Mouse (Mus musculus): ENCODE measurements around the gene Npy. TPM values are rescaled to one million over a fixed set of nuclear protein-coding genes. Genes with fewer than 3 reads are reported as not detected.

Gene Npy
- polyA plus RNA-seq (2016; fragmentation: Nextera tagmentation; extraction: Ambion mirVana) = 2.7 and 3.5 TPM in 2 replicates

DNA sequence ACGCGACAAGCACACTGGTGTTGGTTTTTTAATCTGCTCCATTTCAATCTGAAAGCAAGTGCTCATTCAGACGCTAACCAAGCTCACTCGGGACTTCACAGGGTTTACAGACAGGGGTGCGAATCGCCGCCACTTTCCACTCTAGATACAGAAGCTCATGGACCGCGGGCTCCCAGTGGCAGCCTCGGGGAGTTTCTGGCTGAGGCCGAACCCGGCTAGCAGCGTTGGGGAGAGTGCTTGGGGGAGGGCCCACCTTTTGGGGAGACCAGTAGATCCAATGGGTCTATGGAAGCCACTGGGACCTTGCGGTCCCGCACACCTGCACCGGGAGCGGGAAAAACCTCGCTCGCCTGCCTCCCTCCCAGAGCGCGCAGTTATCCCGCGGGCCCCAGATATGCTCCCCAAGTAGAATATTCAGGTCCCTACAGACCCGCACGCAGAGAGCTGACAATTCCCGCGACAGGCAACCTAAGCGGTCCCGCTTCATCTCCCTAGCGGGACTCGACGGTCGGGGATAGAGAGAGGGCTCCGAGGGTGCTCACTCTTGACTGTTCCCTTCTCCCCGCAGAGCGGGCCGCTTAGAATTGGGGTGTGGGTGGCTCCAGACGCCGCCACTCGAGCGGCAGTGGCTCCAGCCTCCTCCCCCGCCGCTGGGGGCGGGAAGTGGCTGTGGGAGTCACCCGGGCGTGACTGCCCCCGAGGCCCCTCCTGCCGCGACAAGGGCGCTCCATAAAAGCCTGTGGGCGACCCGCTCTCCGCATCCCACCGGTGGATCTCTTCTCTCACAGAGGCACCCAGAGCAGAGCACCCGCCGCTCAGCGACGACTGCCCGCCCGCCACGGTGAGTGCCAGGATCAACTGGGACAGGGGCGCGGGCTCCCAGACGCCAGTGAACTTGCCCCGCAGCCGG lies at the start of gene Npy:
Gene Npy (plus strand): TSS at position 750 of the 910 bp plus-strand sequence.
- Histone ChIP-seq H3K4me2 (peak within 1 kb of the TSS; percentile 98), H3K4me3 (peak within 1 kb of the TSS; percentile 60), H3K36me3 (no peaks in the 10 kb centered on the region), H3K9me3 (replicated peaks) (no peaks in the 10 kb centered on the region), H3K9ac (peak within 1 kb of the TSS; percentile 67), H3K27me3 (replicated peaks) (peaks cover 73% of the 10 kb centered on the region), H3K27ac (ENCODE audit: poor library complexity, severe bottlenecking) (no peak within 1 kb of the TSS), H3K4me1 (replicated peaks) (peaks cover 12% of the 10 kb centered on the region)
- ATAC-seq (ENCODE audit: insufficient number of reproducible peaks, low FRiP score) = 0 out of 2 replicates have a peak, but pooled peaks have one; percentile 25
- under 1% methylated on average over 57 of the region's 66 CpGs for WGBS

DNA sequence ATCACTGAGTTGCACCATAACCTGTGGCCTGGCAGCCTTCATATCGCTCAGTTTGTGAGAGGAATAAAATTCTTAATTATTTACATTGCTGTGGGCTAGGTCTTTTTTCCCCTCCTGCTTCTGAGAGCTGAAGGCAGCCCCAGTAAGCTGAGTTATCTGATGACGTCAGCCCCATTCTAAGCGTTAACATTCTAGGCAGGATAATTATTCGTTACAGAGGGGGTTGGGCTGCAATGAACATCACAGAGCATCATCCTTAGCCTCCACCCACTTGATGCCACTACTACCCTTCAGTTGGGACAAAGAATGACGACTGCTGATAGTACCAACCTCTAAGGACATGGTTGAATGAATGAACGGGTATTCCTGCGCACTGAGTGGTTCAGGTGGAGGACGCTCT lies 47.5 kb upstream of the Npy start:
- no peaks in the 10 kb centered on the region for H3K9me3 ChIP-seq (replicated peaks)
- no peak overlapping the region for H3K4me2 ChIP-seq
- no peaks in the 10 kb centered on the region for H3K36me3 ChIP-seq
- no peaks in the 10 kb centered on the region for H3K27me3 ChIP-seq (replicated peaks)
- H3K27ac ChIP-seq (ENCODE audit: poor library complexity, severe bottlenecking) = no peak overlapping the region
- no peak for ATAC-seq (ENCODE audit: insufficient number of reproducible peaks, low FRiP score)
- no peak overlapping the region for H3K4me3 ChIP-seq
- no peak overlapping the region for H3K9ac ChIP-seq
- peaks cover 4% of the 10 kb centered on the region; the same call in 1 of the 2 replicates for H3K4me1 ChIP-seq (replicated peaks)
- 59% methylated on average over 8 of the region's 8 CpGs for WGBS

DNA sequence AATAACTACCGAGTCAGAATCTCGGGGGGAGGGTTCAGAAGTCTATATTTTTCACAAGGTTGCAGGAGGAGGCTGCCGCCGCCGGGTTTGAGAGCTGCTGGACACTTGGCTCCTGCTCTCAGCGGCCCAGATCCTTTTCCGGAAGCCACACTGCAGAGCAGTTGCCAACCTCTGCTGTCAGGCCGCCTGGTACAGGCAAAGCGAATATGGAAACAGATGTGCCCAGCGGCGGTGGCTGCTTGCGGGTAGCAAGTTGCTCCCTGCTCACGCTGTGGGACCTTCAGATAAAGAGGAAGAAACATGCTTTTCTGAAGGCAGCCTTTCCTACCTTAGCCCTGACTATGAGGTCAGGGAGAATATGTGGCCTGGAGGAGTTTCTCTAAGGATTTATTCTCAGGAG lies 44.4 kb upstream of the Npy start:
- Histone ChIP-seq H3K4me2 (no peak overlapping the region), H3K9ac (no peak overlapping the region), H3K4me1 (replicated peaks) (peaks cover 4% of the 10 kb centered on the region; the same call in 1 of the 2 replicates), H3K27me3 (replicated peaks) (no peaks in the 10 kb centered on the region), H3K36me3 (no peaks in the 10 kb centered on the region), H3K4me3 (no peak overlapping the region), H3K9me3 (replicated peaks) (no peaks in the 10 kb centered on the region), H3K27ac (ENCODE audit: poor library complexity, severe bottlenecking) (no peak overlapping the region)
- WGBS = 67% methylated on average over 13 of the region's 13 CpGs
- no peak for ATAC-seq (ENCODE audit: insufficient number of reproducible peaks, low FRiP score)

DNA sequence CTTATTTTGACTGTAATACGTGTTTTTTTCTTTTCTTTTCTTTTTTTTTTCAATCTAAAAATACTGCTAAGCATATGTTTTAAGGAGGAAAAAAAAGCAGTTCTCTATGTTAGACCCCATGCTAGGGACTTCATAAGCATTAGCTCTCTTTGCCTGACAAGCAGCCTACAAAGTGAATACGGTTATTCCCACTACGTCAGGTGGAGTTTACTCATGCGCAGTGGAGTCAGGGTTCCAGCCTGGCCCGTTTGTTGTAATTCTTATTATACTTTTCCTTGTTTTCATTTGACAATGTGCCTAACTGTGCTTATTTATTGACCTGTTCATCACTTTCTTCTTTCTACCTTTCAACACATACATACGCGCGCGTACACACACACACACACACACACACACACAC lies 43.8 kb upstream of the Npy start:
- ATAC-seq (ENCODE audit: insufficient number of reproducible peaks, low FRiP score) = no peak
- H3K4me1 ChIP-seq (replicated peaks) = peaks cover 4% of the 10 kb centered on the region; the same call in 1 of the 2 replicates
- H3K27me3 ChIP-seq (replicated peaks) = no peaks in the 10 kb centered on the region
- no peaks in the 10 kb centered on the region for H3K36me3 ChIP-seq
- no peak overlapping the region for H3K4me3 ChIP-seq
- no peaks in the 10 kb centered on the region for H3K9me3 ChIP-seq (replicated peaks)
- H3K4me2 ChIP-seq = no peak overlapping the region
- WGBS = 86% methylated on average over 9 of the region's 9 CpGs
- no peak overlapping the region for H3K27ac ChIP-seq (ENCODE audit: poor library complexity, severe bottlenecking)
- H3K9ac ChIP-seq = no peak overlapping the region

DNA sequence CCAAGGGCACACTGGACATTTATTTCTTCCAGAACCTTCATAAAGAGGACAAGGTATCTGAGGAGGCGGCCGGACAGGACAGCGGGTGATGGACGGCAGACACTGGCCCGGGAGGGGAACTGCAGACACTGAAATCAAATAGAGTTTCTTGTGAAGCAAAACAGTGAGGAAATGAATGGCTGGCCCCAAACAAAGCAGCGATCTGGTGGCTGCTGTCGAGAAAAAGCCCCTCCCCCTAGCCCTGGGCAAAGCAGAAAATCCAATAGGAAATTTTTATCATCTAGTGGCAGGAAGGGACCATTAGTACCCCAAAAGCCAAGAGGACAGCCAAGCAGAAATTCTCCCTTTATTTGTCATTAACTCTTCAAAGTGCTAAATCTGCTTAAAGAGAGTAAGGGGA lies 42.9 kb upstream of the Npy start:
- Histone ChIP-seq H3K9me3 (replicated peaks) (no peaks in the 10 kb centered on the region), H3K9ac (no peak overlapping the region), H3K27me3 (replicated peaks) (no peaks in the 10 kb centered on the region), H3K4me2 (peak overlapping the region; percentile 24; the same call in 1 of the 2 replicates), H3K27ac (ENCODE audit: poor library complexity, severe bottlenecking) (no peak overlapping the region), H3K4me1 (replicated peaks) (peaks cover 3% of the 10 kb centered on the region; the same call in 1 of the 2 replicates), H3K4me3 (no peak overlapping the region), H3K36me3 (no peaks in the 10 kb centered on the region)
- no peak for ATAC-seq (ENCODE audit: insufficient number of reproducible peaks, low FRiP score)
- 43% methylated on average over 7 of the region's 7 CpGs for WGBS

DNA sequence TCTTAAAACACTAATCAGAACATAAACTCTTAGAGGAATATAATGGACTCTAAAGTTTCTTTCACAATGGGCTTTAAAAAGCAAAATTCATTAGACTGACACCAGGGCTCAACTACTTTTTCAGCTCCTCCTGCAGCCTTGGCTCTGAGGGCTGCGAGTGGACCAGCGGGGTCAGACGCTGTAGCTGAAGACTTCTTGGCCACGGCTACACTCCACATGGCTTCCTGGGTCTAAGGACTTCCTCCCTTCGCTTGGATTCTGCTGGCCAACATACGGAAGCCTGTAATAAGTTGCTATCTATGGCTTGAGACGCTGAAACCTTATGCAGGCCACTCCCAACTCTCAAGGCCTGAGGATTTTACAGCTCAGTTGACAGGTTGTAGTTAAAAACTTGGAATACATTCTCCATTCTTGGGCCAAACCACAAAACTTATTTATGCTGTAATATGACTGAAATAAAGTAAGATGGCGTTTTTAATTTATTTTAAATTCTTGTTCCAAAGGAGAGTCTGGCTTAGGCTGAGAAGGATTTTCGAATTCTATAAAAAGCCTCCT lies 41.6 kb upstream of the Npy start:
- H3K36me3 ChIP-seq = no peaks in the 10 kb centered on the region
- no peaks in the 10 kb centered on the region for H3K9me3 ChIP-seq (replicated peaks)
- no peak for ATAC-seq (ENCODE audit: insufficient number of reproducible peaks, low FRiP score)

DNA sequence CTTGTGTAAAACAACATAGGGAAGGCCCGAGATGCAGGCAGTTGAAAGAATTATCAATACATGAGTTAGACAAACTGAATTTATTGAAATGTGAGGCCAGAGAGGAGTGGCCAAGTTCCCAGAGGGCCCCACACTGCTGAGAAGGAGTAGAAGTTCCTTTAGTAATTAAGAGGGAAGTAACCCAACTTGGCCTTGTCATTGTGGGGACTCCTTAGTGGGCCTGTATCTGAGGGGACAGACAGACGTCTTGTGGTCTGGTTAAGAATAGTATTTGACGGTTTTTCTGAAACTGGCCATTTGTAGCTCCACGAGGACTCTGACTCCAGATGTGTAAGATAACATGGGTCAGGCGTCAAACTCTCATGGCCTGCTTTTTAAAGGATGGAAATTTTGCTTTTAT lies 40.7 kb upstream of the Npy start:
- Histone ChIP-seq H3K4me2 (no peak overlapping the region), H3K9ac (no peak overlapping the region), H3K4me1 (replicated peaks) (no peaks in the 10 kb centered on the region), H3K27ac (ENCODE audit: poor library complexity, severe bottlenecking) (no peak overlapping the region), H3K27me3 (replicated peaks) (no peaks in the 10 kb centered on the region), H3K4me3 (no peak overlapping the region), H3K9me3 (replicated peaks) (no peaks in the 10 kb centered on the region), H3K36me3 (no peaks in the 10 kb centered on the region)
- WGBS = 66% methylated on average over 5 of the region's 5 CpGs
- no peak for ATAC-seq (ENCODE audit: insufficient number of reproducible peaks, low FRiP score)

More for the DNA sequence above, 41.6 kb upstream of the Npy start:
- Histone ChIP-seq H3K4me2 (no peak overlapping the region), H3K27ac (ENCODE audit: poor library complexity, severe bottlenecking) (no peak overlapping the region), H3K4me1 (replicated peaks) (no peaks in the 10 kb centered on the region), H3K27me3 (replicated peaks) (no peaks in the 10 kb centered on the region), H3K9ac (no peak overlapping the region), H3K4me3 (no peak overlapping the region)
- WGBS = 82% methylated on average over 9 of the region's 9 CpGs

DNA sequence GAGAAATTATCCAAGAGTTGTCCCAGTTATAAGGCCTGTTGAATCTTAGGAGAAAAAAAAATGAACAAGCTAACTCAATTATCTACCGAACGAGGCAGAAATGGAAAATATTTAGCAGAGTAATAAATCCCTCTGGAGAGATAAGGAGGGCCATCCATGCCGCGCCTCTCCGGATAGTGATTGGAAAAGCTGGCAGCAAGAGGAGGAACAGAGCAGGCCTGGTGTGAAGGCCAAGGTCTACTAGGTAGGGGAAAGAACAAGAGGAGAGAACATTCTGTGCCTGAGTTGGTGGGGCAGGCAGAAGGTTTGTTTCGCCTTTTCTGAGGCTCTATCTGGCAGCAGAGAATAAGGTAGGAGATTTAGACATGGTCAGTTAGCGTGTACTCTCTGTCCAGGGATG lies 39.8 kb upstream of the Npy start:
- H3K4me3 ChIP-seq = no peak overlapping the region
- no peaks in the 10 kb centered on the region for H3K27me3 ChIP-seq (replicated peaks)
- WGBS = 85% methylated on average over 7 of the region's 7 CpGs
- no peaks in the 10 kb centered on the region for H3K36me3 ChIP-seq
- no peak overlapping the region for H3K27ac ChIP-seq (ENCODE audit: poor library complexity, severe bottlenecking)
- no peak for ATAC-seq (ENCODE audit: insufficient number of reproducible peaks, low FRiP score)
- H3K4me2 ChIP-seq = no peak overlapping the region
- no peaks in the 10 kb centered on the region for H3K9me3 ChIP-seq (replicated peaks)
- H3K4me1 ChIP-seq (replicated peaks) = no peaks in the 10 kb centered on the region
- H3K9ac ChIP-seq = no peak overlapping the region

DNA sequence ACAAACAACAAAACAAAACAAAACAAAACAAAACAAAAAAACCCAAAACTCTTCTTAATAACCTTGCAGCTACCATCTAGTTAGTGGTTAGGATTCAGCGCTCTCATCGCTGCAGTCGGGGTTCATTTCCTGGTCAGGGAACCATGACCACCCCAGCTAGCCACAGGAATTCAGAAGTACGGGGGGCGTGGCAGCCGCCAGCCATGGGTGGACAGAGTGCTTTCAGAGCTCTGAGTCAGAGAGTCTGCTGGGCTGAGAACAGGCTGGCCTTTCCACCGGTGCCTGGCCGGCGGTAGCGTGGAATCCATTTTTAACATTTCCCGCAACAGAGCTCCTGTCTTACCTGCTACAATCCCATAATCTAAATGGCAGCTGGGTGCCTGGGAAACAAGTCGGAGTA lies 30.0 kb upstream of the Npy start:
- Histone ChIP-seq H3K4me3 (no peak overlapping the region), H3K9ac (no peak overlapping the region), H3K27me3 (replicated peaks) (no peaks in the 10 kb centered on the region), H3K4me2 (no peak overlapping the region), H3K4me1 (replicated peaks) (0 out of 2 replicates have a peak, but pooled peaks cover 3% of the 10 kb centered on the region), H3K36me3 (no peaks in the 10 kb centered on the region), H3K9me3 (replicated peaks) (no peaks in the 10 kb centered on the region), H3K27ac (ENCODE audit: poor library complexity, severe bottlenecking) (no peak overlapping the region)
- WGBS = 77% methylated on average over 12 of the region's 12 CpGs
- no peak for ATAC-seq (ENCODE audit: insufficient number of reproducible peaks, low FRiP score)

DNA sequence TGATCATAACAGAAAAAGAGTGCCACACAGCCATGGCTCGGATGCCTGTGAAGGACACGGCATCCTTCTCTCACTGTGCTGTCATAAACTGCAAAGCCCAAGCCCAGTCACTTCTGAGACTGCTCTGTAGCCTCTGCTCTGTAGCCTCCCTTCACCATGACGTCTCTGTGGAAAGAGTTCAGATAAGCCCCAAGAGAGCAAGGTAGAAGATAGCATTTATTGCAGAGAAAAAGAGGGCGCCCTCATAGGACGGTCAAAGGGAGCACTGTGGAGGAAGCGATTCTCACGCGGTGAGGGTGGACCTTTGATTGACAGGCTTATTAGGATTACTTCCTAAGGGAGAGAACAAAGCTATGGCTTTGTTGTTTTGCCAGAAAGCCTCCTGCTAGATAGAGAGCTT lies 18.4 kb upstream of the Npy start:
- Histone ChIP-seq H3K4me2 (no peak overlapping the region), H3K27me3 (replicated peaks) (0 out of 2 replicates have a peak, but pooled peaks cover 3% of the 10 kb centered on the region), H3K36me3 (no peaks in the 10 kb centered on the region), H3K4me3 (no peak overlapping the region), H3K27ac (ENCODE audit: poor library complexity, severe bottlenecking) (no peak overlapping the region), H3K9ac (no peak overlapping the region), H3K4me1 (replicated peaks) (0 out of 2 replicates have a peak, but pooled peaks cover 5% of the 10 kb centered on the region), H3K9me3 (replicated peaks) (no peaks in the 10 kb centered on the region)
- no peak for ATAC-seq (ENCODE audit: insufficient number of reproducible peaks, low FRiP score)
- WGBS = 34% methylated on average over 8 of the region's 8 CpGs

DNA sequence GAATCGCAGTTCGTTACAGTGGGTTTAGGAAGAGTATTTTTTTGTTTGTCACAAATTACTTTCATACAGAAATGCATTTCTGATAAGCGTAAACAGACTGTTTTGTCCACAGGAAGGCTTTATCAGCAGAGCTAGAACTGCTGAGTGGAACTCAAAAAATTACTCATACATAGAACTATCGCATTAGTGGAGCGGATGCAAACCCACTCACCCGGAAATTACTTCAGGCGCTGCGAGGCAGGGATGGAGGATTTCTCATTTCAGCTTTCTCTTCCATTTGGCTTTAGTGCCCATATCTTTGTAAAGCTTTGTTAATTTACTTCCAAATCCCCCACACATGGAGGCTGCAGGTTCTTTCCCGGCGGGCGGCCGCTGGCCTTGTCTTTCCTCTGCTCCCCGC lies 14.4 kb upstream of the Npy start:
- no peaks in the 10 kb centered on the region for H3K9me3 ChIP-seq (replicated peaks)
- no peaks in the 10 kb centered on the region for H3K36me3 ChIP-seq
- 14% methylated on average over 13 of the region's 13 CpGs for WGBS
- H3K27me3 ChIP-seq (replicated peaks) = 0 out of 2 replicates have a peak, but pooled peaks cover 3% of the 10 kb centered on the region
- peak overlapping the region; percentile 36 for H3K4me3 ChIP-seq
- H3K27ac ChIP-seq (ENCODE audit: poor library complexity, severe bottlenecking) = no peak overlapping the region
- H3K4me1 ChIP-seq (replicated peaks) = 0 out of 2 replicates have a peak, but pooled peaks cover 5% of the 10 kb centered on the region
- peak overlapping the region; percentile 64 for H3K4me2 ChIP-seq
- ATAC-seq (ENCODE audit: insufficient number of reproducible peaks, low FRiP score) = no peak
- 0 out of 2 replicates have a peak overlapping the region, but pooled peaks have one; percentile 12 for H3K9ac ChIP-seq

All from heart, embryonic 12.5 days (tissue).